Mouse (Mus musculus): Measurements from ENCODE around the gene Ppp1r12b.

Ppp1r12b gene

DNA sequence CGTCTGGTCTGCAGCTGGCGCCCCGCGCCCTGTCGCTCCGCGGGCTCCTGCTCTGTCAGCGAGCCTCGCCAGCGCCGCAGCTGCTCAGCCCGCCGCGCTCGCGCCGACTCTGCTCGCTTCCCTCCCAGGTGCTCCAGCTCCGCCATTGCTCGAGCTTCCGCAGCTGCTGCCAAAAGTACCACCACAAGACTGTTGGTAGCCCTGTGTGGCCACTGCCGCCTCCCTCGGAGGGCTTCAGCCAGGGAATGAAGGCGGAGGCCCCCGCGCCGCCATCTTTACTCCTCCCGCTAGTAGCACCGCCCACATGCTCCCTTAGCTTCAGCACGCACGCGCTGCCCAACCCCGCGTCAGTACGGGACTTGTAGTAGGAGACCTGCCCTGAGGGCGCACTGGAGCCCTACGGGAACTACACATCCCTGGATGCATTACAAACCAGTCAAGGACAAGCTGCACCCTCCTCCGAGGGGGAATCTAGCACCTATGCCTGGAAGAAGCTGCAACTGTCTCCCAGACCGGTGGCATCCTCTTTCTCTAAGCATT, at the start of gene Ppp1r12b:
Gene Ppp1r12b, minus strand, starts transcription at position 306 of the 540 bp plus-strand sequence.
- DNase-seq (ENCODE audit: extremely low spot score, low spot score) = peak; percentile 94

DNA sequence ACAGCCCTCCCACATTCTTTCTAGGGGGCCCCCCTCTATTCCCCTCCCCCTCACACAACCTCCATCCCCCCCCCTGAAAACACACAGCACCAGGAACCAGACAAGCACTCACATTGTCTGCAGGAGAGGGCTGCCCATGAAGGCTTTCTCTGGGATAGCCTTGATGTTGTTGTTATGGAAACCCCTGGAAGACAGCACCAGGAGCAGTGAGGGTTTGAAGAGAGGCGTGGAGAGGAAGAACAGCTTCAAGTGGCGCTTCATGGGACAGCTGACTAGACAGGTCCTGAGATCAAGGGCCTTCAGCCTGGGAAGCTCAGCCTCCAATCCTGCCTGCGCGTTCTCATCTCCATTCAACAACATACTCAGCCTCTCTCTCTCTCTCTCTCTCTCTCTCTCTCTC, 47.6 kb upstream of the Ppp1r12b start:
- no peak for DNase-seq (ENCODE audit: extremely low spot score, low spot score)

DNA sequence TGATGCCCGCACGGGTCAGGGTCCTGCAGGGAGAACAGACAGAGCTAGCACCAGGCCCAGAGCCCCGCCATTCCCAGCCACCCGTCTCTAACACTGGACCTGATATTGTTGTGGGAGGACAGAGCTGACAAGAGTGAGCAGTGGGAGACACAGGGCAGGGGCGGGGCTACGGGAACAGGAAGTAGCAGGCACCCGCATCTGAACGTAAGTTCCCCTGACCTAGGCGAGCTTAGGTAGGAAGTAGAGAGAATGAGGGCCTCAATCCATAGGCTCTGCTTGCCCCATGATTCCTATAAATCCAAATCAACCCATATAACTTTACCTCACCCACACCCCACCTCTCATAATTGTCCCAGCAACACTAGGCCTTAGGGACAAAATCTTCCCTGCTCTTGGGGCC, 44.8 kb upstream of the Ppp1r12b start:
- DNase-seq (ENCODE audit: extremely low spot score, low spot score) = no peak

DNA sequence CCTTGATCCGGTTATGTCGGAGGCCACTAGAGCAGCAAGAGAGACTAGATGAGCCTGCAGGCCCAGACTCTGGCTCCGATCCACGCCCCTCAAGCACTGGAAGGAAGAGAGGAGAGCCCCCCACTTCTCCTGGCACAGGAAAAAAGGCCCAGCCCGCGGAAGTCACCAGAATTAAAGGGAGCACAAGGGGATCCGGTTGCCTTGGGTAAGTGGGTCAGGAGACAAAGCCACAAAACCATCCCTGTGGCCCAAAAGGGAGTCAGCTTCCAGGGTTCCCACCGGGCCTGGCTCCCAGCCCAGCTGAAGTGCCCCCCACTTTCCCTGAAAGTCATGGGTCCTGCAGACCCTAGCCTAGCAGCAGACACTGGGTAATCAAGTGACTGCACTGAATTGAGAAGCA, 42.5 kb upstream of the Ppp1r12b start:
- no peak for DNase-seq (ENCODE audit: extremely low spot score, low spot score)

DNA sequence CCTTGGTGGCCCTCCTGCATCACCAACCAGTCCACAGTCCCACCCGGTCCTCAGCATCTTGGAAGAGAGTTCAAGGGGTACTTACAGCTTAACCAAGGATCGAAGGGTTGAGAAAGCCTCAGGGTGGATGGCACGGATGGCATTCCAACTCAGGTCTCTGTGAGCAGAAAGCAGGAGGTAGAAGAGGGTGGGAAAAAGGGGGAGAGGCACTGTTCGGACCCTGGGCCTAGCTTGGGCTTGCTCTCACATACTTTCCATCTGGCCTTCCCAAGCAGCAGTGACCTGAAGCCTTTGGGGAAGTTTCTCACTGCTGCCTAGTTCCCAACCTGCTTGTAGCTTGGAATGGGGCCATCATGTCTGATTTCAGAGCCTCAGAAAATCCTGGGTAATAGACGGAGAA, 41.8 kb upstream of the Ppp1r12b start:
- no peak for DNase-seq (ENCODE audit: extremely low spot score, low spot score)

DNA sequence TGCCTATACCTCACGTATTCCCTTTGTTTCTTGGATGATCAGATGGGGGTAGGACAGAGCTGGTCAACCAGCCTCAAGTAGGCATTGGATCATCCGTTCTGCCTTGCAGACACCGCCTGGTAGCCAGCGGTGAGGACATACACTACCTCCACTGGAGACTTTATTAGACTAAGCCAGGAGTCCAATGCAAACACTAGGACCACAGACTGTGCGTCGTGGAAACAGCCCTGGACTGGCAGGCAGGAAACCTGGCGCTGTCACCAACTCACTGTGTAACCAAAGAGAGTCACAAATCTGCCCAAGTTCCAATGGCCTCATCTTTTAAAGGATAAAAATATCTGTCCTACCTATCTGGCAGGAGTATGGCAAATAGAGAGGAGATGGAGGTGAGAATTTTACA, 40.7 kb upstream of the Ppp1r12b start:
- no peak for DNase-seq (ENCODE audit: extremely low spot score, low spot score)

DNA sequence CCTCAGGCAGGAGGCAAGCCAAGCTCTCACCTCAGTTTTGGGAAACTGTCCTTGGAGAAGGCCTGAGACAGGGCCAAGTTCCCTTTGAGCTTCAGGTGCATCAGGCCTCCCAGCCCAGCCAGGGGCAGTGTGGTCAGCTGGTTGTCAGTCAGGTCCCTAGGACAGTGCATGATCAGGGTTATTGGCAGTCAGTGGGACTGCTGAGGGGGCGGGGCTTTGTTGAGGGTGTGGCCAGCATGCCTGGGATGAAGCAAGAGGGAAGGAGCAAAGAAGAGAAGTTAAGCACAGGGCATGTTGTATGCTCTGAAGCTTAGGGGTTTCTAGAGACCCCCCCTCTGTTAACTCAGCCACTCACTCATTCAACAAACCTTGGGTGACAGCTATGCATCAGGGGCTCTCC, 40.2 kb upstream of the Ppp1r12b start:
- DNase-seq (ENCODE audit: extremely low spot score, low spot score) = no peak

DNA sequence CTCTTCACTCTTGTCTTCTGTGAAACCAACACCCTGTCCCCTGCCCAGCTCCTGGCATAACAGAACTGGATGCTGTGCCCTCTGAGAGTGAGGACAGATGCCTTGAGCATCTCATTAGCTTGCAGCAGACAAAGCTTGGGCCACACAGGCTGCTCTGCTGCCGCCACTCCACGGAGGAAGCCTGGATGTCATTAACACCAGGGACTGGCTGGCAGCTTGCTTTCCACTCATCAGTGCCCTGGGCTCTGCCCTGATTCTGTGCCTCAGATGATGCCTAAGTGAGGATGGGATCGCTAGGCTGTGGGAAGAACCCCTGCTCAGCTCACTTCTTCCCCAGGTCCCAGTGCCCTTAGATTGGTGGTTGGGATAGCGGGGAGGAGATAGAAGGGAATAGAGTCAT, 39.7 kb upstream of the Ppp1r12b start:
- DNase-seq (ENCODE audit: extremely low spot score, low spot score) = no peak

DNA sequence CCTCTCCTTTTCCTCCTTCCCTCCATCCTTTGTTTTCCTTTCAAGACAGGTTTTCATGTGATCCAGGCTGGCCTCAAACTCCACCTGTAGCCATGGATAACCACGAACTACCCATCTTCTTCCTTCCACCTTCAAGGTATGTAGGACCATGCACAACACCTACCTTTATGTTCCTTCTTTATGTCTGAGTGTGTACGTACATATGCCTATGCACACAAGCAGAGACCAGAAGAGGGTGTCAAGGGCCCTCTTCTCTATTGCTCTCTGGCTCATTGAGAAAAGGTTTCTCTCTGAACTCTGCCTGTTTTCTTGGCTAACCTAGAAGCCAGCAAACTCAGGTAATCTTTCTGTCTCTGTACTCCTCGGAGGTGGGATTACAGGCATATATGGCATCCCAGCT, 39.0 kb upstream of the Ppp1r12b start:
- no peak for DNase-seq (ENCODE audit: extremely low spot score, low spot score)

DNA sequence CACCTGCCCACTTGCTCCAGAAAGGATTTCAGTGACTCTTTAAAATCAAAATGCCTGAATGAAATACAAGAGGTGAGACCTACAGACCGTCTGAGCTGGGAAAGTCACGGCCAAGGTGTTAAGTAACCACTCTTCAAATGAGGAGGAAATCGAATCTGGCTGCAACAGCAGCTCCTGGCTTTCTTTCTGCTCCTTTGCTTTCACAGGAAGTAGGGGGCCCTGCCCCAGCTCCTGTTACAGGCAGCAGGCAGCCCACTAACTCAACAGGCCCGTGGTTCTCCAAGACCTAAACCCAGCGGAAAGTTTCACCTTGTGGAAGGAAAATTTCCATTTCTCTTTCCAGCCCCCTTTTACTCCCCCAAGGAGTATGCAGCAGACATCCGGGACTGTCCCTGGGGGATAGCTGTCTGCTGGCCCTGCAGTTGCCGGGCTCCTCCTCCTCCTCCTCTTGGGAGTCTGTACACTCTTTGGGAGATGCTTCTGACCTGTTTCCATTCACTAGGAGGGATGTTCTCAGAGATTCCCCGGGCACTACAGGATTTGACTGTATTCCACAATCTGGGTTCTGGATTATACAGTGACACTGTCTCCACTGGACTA, 36.4 kb upstream of the Ppp1r12b start:
- no peak for DNase-seq (ENCODE audit: extremely low spot score, low spot score)

DNA sequence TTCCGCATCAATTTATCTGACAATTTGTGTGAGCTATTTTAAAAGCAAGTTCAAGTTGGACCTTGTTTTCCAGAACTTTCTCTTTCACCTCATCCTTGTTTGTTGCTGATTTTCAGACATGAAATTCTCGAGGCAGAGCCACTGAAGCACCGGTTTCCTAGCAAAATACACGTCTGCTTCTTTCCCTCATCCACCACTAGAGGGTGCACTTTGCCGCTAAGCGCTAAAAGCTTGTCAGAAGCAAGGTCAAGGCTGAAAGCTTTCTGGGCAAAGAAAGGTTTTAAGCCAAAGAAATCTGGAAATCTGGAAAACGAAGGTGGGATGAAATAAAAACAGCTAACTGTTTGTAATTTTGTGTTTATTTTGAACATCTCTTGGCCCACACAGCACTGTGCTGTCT, 33.6 kb upstream of the Ppp1r12b start:
- DNase-seq (ENCODE audit: extremely low spot score, low spot score) = peak; percentile 76

DNA sequence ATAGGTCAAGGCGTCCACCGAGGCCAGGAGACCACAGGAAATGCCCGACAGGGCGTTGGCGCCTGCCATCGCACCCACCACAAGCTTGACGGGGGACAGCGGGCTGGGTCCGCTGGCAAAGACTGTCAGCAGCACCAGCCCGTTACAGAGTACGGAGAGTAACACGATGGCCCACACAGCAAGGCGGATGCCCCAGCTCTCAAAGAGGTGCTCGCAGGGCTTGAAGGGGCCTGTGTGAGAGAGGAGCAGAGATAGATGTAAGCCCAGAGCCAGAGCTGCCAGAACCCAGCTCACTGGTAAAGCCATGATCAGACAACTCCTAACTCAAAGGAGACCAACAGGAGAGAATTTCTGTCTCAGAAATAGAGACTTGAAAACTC, 32.2 kb upstream of the Ppp1r12b start:
- DNase-seq (ENCODE audit: extremely low spot score, low spot score) = no peak

DNA sequence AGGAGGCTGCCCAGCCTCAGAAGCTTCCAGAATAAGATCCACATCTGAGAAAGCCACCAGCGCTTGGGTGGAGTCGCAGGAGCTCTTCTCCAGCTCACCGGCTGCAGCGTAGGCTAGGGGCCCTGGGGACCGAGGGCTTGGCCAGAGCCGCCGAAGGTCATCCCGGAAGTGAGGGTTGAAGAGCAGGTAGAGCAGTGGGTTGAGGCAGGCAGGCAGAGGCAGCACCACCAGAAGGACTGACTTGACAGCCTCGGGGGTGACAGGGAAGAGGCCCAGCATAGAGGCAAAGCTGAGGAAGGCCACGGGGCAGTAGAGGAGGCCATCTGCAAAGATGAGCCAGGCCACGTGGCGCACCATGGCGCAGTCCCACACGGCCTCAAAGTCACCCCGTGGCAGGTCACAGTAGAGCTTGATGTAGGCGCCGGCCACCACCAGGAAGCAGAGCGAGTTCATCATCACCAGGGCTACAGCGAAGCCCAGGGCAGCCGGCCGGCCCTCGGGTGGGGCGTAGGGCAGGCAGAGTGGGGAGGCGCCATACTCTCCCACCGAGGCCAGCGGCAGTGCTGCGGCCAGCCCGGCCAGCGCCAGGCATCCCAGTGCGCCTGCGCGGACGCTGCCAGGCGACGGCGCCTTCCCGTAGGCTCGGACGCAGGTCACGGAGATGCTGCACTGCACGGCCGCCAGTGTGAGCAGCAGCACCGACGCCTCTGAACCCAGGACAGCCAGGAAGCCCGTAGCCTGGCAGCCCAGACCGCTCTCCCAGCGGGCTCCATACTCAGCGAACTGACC, 31.6 kb upstream of the Ppp1r12b start:
- DNase-seq (ENCODE audit: extremely low spot score, low spot score) = peak; percentile 75

DNA sequence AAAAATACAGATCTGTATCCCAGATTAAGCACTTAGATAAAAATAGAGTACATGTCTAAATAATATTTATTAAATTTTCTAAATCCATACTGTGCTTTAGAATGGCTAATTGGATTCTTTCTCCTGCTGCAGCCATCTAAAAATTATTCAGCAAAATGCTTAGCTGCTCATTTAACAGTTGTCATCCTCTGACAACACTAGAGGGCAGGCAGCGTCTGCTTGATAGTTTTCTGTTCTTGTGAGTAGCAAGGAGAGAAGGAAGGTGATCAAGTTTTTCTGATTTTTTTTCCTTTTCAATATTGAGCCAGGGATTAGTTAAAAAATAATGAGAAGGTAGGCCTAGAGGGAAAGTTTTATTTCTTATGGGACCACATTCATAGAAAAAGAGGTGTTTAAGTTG, 17.2 kb upstream of the Ppp1r12b start:
- DNase-seq (ENCODE audit: extremely low spot score, low spot score) = no peak

DNA sequence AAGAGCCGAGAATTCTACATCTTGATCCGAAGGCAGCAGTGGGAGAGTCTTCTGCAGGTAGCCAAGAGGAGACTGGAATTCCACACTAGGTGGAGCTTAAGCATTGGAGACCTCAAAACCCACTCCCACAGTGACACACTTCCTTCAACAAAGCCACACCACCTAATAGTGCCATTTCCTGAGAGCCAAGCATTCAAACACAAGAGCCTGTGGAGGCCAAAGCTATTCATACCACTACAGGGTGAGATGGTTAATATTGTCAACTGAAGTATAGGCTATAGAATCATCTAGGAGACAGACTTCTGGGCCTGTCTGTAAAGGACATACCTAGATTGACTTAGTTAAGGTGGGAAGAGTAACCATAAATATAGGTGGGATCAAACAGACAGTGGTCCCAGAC, 9.7 kb upstream of the Ppp1r12b start:
- DNase-seq (ENCODE audit: extremely low spot score, low spot score) = no peak

DNA sequence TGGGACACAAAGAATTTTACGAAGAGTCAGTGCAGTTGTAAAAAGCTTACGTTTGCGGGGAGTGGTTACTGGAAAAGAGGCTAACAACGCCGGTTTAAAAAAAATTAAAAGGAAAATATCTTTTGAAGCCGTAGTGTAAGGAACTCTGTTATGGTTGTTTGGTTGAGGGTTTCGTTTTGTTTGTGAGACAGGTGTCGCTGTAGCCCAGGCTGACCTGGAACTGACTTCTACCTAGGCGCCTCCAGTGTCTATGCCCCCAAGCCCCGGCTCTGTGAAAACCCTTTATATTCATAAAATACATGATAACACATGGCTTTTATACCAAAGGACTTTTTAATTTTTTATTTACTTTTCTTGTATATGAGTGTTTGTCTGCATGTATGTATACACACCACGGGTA, 7.1 kb upstream of the Ppp1r12b start:
- peak; percentile 18 for DNase-seq (ENCODE audit: extremely low spot score, low spot score)

DNA sequence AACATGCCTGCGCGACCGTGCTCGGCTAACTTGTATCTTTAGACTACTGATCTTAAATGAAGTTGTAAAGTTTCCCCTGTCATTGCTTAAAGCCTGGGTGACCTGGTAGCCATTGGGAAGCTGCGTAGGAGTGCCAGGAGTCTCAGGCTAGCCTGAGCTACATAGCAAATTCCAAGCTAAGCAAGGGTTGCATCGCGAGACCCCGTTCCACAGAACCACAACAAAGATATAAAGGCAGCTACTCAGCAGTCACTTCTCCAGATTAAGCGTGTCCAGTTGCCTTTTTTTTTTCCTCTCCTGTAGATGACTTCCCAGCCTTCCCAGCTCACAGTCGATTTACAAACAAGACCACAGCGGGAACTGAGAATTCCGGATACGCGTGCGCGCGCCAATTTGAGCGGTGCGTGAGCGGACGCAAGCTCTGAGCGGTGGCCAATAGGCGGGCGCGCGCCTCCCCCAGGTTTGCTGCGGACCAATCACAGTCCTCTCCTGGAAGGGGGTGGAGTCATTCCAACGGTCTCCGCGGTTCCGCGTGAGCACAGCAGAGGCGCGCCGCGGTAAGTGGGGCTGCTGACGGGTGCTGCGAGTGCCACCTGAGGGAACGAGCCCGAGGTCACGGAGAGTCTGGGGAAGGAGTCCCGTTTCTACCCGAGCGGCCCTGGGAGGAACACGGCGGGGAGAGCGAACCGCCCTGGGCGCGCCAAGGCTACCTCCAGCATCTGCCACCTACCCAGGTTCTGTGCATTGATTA, 6.5 kb upstream of the Ppp1r12b start, which contains the start of gene Ube2t:
Gene Ube2t, plus strand, starts transcription at position 513 of the 751 bp plus-strand sequence.
- peak; percentile 91 for DNase-seq (ENCODE audit: extremely low spot score, low spot score)

DNA sequence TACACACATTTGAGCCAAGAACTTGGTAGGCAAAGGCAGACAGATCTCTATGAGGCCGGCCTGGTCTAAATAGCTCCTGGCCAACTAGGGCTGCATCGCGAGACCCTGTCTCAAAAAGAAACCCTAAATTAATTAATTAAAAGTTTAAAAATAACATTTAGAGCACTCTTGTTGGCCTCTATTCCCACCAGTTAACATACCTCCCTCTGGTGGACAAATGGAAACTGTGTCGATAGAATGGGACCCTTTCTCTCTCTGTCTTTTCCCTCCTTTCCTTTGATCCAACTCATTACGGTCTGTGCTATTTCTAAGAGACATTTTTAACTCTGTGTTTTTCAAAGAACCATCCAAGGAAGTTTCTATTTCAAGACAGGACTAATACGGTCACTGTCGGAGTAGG, 4.9 kb upstream of the Ppp1r12b start:
- DNase-seq (ENCODE audit: extremely low spot score, low spot score) = no peak

DNA sequence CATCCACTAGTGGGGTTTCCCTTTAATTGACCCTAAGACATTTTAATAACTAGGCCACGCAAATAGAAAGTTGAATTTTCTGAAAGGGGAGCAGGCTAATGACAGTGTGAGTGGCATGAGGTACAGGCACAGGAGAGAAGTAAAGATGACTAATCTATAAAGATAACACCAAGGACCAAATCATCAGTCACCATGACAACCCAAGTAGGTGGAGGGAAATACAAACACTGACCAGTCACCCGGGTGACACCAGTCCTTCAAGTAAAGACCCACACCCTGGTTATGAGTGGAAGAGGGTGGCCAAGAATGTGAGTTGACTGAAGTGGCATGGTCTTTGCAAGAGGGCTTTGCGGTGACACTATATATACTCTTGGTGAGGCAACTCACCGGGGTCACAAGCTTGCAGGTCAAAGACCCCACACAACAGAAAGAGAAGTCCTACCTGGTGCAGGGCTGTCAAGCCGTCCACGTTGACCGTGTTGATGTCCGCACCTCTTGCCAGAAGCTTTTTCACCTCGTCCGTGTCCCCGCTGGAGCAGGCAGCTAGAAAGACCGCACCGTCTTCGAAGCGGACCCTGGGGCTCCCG, 599 bp downstream of the Ppp1r12b start:
- no peak for DNase-seq (ENCODE audit: extremely low spot score, low spot score)

DNA sequence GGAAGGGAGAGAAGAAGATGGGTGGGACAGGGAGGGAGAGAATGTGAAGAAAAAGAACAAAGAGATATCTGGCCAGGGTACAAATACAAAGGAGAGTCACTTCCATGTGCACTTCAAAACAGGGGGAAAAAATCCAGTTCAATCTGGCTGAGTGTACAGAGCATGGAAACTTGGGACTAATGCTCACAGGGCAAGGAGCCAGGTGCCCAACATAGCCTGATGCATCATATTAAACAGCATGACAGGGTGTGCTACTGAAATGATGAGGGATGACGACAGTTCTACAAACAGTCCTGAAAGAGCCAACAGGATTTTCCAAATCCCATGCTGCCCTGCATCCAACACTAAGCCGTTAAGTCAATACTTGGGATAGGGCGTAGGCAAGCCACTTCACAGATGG, 5.8 kb downstream of the Ppp1r12b start:
- no peak for DNase-seq (ENCODE audit: extremely low spot score, low spot score)

DNA sequence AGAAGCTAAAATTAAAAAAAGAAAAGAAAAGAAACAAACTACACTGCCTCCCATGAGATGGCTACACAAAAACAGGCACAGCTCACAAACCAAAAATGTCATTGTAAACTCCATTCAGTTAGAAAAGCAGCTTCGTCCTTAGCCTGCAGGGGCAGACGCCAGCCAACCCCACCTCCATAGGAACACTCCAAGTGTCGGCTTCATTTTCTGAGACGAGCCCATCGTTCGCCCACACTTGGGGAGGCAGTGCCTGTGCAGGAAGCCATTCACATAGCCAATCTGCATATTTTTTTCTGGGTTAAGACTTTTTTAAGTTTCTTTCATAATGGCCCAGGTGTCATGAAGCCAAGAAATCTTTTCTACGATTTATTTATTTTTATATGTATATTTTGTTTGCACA, 8.2 kb downstream of the Ppp1r12b start:
- no peak for DNase-seq (ENCODE audit: extremely low spot score, low spot score)

DNA sequence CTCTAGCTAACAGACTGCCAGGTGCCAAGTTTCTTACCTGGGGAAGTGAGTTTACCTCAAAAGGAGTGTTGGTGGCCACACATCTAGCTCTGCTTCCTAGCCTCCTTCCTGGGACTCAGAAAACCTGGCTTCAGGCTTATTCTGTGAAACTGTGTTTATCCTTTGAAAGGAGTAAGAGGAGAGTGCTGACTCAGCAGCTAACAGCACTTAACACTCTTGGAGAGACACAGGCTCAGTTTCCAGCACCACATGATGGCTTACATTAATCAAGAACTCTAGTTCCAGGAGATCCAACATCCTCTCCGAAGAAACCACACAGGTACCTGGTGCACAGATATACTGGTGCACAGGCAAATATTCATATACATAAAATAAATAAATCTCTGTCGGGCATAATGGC, 12.8 kb downstream of the Ppp1r12b start:
- DNase-seq (ENCODE audit: extremely low spot score, low spot score) = no peak
